Mouse (Mus musculus) embryonic stem cell, embryonic (primary cell): ENCODE results near the gene Lhx5.

ENCODE experiments used
- CTCF ChIA-PET, 4 experiments: fragments of 300-600 bp in 2 of 4; fragments of 350-600 bp in 2 of 4; sonication (Branson Sonifier 250); formaldehyde crosslinking; loops; one replicate each; lab custom pipeline; 2022; ENCODE audit warnings: inconsistent platforms in 2 of 4; lab: Charles Lee
- POLR2A ChIA-PET, 4 experiments: fragments of 300-600 bp in 2 of 4; fragments of 350-600 bp in 2 of 4; sonication (Branson Sonifier 250); formaldehyde crosslinking; loops; one replicate each; lab custom pipeline; 2022; ENCODE audit warnings: antibody characterized with exemption in 4 of 4, inconsistent platforms in 1 of 4; lab: Charles Lee

Lhx5 gene

GRCm38 (mm10) chr5:120431649-120432485 lies at the start of gene Lhx5:
TSS of gene Lhx5 (plus strand) at chr5:120431699.
- ChIA-PET POLR2A (interaction anchor here in 2 of 4 experiments (0.7 to 2.4 kb wide), 4 partner anchors 7 to 124 kb away, joined by 3 to 8 read pairs (median 4); no protein-coding TSS in a partner anchor), CTCF (interaction anchor here (0.6 to 1.6 kb wide), 11 partner anchors 8 to 676 kb away, joined by 3 to 9 read pairs (median 4); no protein-coding TSS in a partner anchor)

- POLR2A ChIA-PET = no interaction called here
- CTCF ChIA-PET = interaction anchor here in 1 of 4 experiments (0.7 kb wide), 1 partner anchor 9 kb away, joined by 3 read pairs; no protein-coding TSS in a partner anchor
These were observed 45.1 kb upstream of the Lhx5 start for GRCm38 (mm10) chr5:120386361-120386760.

GRCm38 (mm10) chr5:120388765-120389164 lies 42.7 kb upstream of the Lhx5 start:
- POLR2A ChIA-PET = no interaction called here
- CTCF ChIA-PET = no interaction called here

- ChIA-PET POLR2A (interaction anchor here in 1 of 4 experiments (0.5 kb wide), 1 partner anchor 748 kb away, joined by 5 read pairs; no protein-coding TSS in a partner anchor), CTCF (no interaction called here)
These were observed 41.5 kb upstream of the Lhx5 start for GRCm38 (mm10) chr5:120389973-120390372.

- ChIA-PET CTCF (interaction anchor here in 2 of 4 experiments (0.6 to 1.0 kb wide), 7 partner anchors 15 to 1212 kb away, joined by 3 to 7 read pairs (median 4); no protein-coding TSS in a partner anchor), POLR2A (interaction anchor here in 2 of 4 experiments (0.7 to 1.6 kb wide), 3 partner anchors 9 to 110 kb away, joined by 3 to 6 read pairs (median 5); no protein-coding TSS in a partner anchor)
These were observed 37.4 kb upstream of the Lhx5 start for GRCm38 (mm10) chr5:120393871-120394667.

- ChIA-PET POLR2A (interaction anchor here in 1 of 4 experiments (0.7 kb wide), 1 partner anchor 712 kb away, joined by 3 read pairs; no protein-coding TSS in a partner anchor), CTCF (interaction anchor here in 1 of 4 experiments (0.6 kb wide), 1 partner anchor 67 kb away, joined by 3 read pairs; no protein-coding TSS in a partner anchor)
These were observed 33.5 kb upstream of the Lhx5 start for GRCm38 (mm10) chr5:120397988-120398387.

GRCm38 (mm10) chr5:120404831-120405591 lies 26.5 kb upstream of the Lhx5 start:
- CTCF ChIA-PET = no interaction called here

GRCm38 (mm10) chr5:120408933-120409332 lies 22.6 kb upstream of the Lhx5 start:
- POLR2A ChIA-PET = interaction anchor here in 1 of 4 experiments (0.7 kb wide), 1 partner anchor 256 kb away, joined by 4 read pairs; no protein-coding TSS in a partner anchor

More at GRCm38 (mm10) chr5:120404831-120405591, 26.5 kb upstream of the Lhx5 start:
- POLR2A ChIA-PET = interaction anchor here in 2 of 4 experiments (0.6 kb wide), 2 partner anchors 46 to 501 kb away, joined by 4 read pairs; no protein-coding TSS in a partner anchor

GRCm38 (mm10) chr5:120409385-120410378 lies 21.8 kb upstream of the Lhx5 start:
- ChIA-PET POLR2A (interaction anchor here in 1 of 4 experiments (0.7 kb wide), 1 partner anchor 256 kb away, joined by 4 read pairs; no protein-coding TSS in a partner anchor), CTCF (interaction anchor here in 2 of 4 experiments (0.6 to 0.7 kb wide), 2 partner anchors 16 to 594 kb away, joined by 3 to 6 read pairs; no protein-coding TSS in a partner anchor)

More at GRCm38 (mm10) chr5:120408933-120409332, 22.6 kb upstream of the Lhx5 start:
- CTCF ChIA-PET = interaction anchor here in 3 of 4 experiments (0.6 to 0.9 kb wide), 3 partner anchors 15 to 594 kb away, joined by 3 to 6 read pairs (median 3); no protein-coding TSS in a partner anchor

GRCm38 (mm10) chr5:120413436-120413835 lies 18.1 kb upstream of the Lhx5 start:
- POLR2A ChIA-PET = interaction anchor here in 1 of 4 experiments (0.6 to 1.3 kb wide), 2 partner anchors 11 to 130 kb away, joined by 3 read pairs; no protein-coding TSS in a partner anchor
- CTCF ChIA-PET = interaction anchor here (0.5 to 1.8 kb wide), 13 partner anchors 11 to 674 kb away, joined by 3 to 6 read pairs (median 3); partner anchors contain the start of gene Plbd2 (in 1 of the 4)

GRCm38 (mm10) chr5:120420106-120420505 lies 11.4 kb upstream of the Lhx5 start:
- CTCF ChIA-PET = interaction anchor here in 2 of 4 experiments (0.5 to 0.8 kb wide), 2 partner anchors 19 to 317 kb away, joined by 3 to 5 read pairs; no protein-coding TSS in a partner anchor
- POLR2A ChIA-PET = no interaction called here

- CTCF ChIA-PET = interaction anchor here in 2 of 4 experiments (0.5 to 1.2 kb wide), 4 partner anchors 9 to 322 kb away, joined by 3 to 4 read pairs (median 3); no protein-coding TSS in a partner anchor
- POLR2A ChIA-PET = interaction anchor here in 1 of 4 experiments (1.3 kb wide), 1 partner anchor 9 kb away, joined by 8 read pairs; no protein-coding TSS in a partner anchor
These were observed 7.5 kb upstream of the Lhx5 start for GRCm38 (mm10) chr5:120424039-120424438.

- POLR2A ChIA-PET = interaction anchor here in 3 of 4 experiments (0.6 to 1.3 kb wide), 7 partner anchors 9 to 1860 kb away, joined by 3 to 8 read pairs (median 4); no protein-coding TSS in a partner anchor
- CTCF ChIA-PET = interaction anchor here (0.6 to 1.6 kb wide), 7 partner anchors 8 to 271 kb away, joined by 3 to 5 read pairs (median 3); no protein-coding TSS in a partner anchor
These were observed 6.8 kb upstream of the Lhx5 start for GRCm38 (mm10) chr5:120424657-120425056.

GRCm38 (mm10) chr5:120425711-120426110 lies 5.8 kb upstream of the Lhx5 start:
- ChIA-PET CTCF (interaction anchor here in 3 of 4 experiments (0.6 to 1.6 kb wide), 4 partner anchors 8 to 180 kb away, joined by 3 to 5 read pairs (median 4); no protein-coding TSS in a partner anchor), POLR2A (interaction anchor here in 3 of 4 experiments (0.6 to 1.1 kb wide), 8 partner anchors 10 to 794 kb away, joined by 3 to 8 read pairs (median 4); partner anchors contain the start of gene Hectd4 (in 1 of the 3))

- ChIA-PET POLR2A (interaction anchor here in 2 of 4 experiments (0.6 to 0.8 kb wide), 4 partner anchors 12 to 201 kb away, joined by 3 to 4 read pairs (median 4); no protein-coding TSS in a partner anchor), CTCF (interaction anchor here in 1 of 4 experiments (0.7 to 0.9 kb wide), 2 partner anchors 31 to 189 kb away, joined by 3 to 4 read pairs; no protein-coding TSS in a partner anchor)
These were observed 4.9 kb upstream of the Lhx5 start for GRCm38 (mm10) chr5:120426572-120426971.
